Mouse (Mus musculus): Measurements from ENCODE around the gene 1700067K01Rik.

1700067K01Rik gene

GRCm38 (mm10) chr8:84010625-84011611 is 9.6 kb downstream of the 1700067K01Rik start:
- DNase-seq (ENCODE audit: low read depth in 1 of 2, low spot score in 2 of 2): peak in 1 of 2 experiments; percentile 51

DNA sequence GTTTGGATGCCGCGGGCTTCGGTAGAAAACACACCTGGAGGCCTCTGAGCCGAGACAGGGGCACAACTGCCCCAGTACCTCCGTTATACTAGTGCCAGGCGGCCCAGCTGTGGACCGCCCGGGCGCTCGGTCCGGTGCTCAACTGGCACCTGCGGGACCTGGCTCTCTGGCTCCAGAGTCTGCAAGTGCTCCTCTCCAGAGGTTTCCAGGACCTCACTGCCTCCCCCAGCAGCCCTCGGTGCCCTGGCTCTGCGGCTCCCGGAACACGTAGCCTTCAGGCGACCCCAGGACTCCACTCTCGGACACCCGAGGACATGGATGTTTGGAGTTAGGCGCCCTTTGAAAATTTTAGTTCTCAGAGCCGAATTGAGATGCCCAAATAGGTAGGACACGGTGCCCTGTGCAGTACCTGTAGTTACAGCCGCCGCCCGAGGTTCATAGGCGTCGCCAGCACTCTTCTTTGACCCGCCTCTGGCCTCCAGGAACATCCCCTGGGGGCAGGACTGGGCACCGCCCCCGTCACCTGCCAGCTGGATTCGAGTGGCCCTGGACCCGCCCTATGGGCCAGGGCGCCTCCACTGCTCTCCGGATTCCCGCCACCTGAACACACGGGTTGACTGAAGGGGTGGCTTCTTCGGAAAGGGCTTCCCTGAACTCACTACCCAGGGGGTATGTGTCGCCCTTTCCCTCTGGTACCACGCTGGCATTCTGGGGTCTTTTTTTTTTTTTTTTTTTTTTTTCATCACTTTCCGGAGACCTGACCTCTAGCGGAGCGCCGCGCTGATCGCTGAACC is 10.6 kb downstream of the 1700067K01Rik start, which contains the start of gene 2210011C24Rik:
2210011C24Rik (minus strand) TSS at position 467 of the 794 bp plus-strand sequence.
- no peak for DNase-seq (ENCODE audit: low read depth in 1 of 2, low spot score in 2 of 2)

GRCm38 (mm10) chr8:84012499-84013165 is 11.3 kb downstream of the 1700067K01Rik start:
- no peak for DNase-seq (ENCODE audit: low read depth in 1 of 2, low spot score in 2 of 2)

DNA sequence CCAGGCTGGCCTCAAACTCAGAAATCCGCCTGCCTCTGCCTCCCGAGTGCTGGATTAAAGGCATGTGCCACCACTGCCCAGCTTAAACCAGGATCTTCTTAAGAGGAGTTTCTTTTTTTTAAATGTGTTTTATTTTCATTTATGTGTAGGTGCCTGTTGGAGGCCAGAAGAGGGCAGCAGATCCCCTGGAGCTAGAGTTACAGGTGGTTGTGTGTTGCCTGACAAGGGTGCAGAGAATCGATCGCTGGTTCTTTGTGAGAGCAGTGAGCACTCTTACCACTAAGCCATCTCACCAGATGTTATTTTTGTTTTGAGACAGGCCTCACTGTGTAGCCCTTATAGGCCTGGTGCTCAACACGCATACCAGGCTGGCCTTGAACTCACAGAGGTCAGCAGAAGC is 14.5 kb downstream of the 1700067K01Rik start:
- no peak for DNase-seq (ENCODE audit: low read depth in 1 of 2, low spot score in 2 of 2)

DNA sequence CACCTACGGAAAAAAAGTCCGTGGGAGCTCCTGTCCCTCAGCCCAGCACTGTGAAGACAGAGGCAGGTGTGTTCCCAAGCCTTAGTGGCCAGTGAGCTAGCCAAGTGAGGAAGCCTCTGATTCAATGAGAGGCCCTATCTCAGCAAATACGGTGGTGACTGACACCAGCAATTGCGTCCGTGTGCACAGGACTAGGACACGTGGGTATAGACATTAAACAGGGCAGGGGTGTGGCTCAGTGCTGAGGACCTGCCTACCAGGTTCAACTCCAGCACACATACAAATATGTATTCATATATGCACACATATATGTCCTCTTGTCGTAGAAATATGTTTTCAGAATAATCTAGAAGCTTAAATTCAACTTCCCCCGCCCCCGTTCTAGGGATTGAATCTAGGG is 18.4 kb downstream of the 1700067K01Rik start:
- no peak for DNase-seq (ENCODE audit: low read depth in 1 of 2, low spot score in 2 of 2)

DNA sequence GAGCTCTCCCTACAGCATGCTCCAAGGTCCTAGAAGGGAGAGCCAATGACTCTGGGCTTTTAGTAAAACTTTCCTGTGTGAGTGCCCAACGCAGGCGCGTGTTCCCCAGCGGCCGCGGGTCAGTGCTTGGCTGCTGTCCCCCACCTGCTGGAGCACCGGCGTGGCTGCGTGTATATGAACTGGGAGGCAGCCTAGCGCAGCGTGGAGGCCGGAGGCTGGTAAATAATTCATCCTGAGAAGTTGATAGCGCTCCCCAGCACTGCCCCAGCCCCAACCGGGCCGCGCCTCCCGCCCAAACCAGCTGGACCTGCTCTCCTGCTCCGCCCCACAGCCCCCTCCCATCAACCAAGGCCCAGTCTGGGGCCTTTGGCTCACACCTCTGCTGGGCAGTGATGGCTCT is 19.8 kb downstream of the 1700067K01Rik start, which contains the start of gene Palm3:
Palm3 (plus strand) TSS at position 376 of the 400 bp plus-strand sequence.
- no peak for DNase-seq (ENCODE audit: low read depth in 1 of 2, low spot score in 2 of 2)

- no peak for DNase-seq (ENCODE audit: low read depth in 1 of 2, low spot score in 2 of 2)
Observed at GRCm38 (mm10) chr8:84021569-84021968, 20.3 kb downstream of the 1700067K01Rik start.

GRCm38 (mm10) chr8:84023085-84023484 is 21.8 kb downstream of the 1700067K01Rik start:
- DNase-seq (ENCODE audit: low read depth in 1 of 2, low spot score in 2 of 2): no peak

GRCm38 (mm10) chr8:84023631-84024030 is 22.3 kb downstream of the 1700067K01Rik start:
- no peak for DNase-seq (ENCODE audit: low read depth in 1 of 2, low spot score in 2 of 2)

DNA sequence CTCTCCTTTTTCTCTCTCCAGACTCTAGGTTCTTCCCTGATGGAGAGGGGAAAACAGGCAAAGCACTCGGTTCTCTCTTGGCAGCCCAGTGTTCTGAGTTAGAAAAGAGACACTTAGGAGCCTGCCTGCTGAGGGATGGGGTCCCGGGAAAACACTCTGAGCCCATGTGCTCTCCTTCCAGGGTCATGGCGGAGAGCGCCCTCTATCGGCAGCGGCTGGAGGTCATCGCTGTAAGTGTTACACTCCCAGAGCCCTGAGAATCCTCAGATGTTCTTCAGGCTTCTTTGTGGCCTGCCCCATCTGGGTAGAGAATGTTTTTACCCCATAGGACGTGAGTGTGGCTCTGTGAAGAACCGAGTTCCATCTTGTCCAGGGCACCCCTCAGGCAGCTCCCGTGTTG is 22.9 kb downstream of the 1700067K01Rik start:
- DNase-seq (ENCODE audit: low read depth in 1 of 2, low spot score in 2 of 2): peak in 1 of 2 experiments; percentile 31

DNA sequence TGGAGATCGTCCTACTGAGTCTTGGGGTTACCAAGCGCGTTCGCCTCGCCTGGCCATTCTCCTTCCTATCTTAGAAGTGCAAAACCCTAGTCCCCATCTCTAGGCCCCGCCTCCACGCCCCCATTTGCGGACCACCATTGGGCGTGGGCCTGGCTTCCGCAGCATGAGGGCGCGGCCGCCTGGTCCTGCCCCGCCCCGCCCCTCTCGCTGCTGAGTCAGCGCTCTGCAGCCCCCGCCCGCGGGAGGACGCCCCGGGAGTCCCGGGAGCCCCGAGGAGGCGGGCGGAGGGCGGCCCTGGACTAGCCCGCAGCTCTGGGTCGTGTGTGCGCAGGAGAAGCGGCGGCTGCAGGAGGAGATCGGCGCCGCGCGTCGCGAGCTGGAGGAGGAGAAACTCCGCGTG is 24.6 kb downstream of the 1700067K01Rik start:
- no peak for DNase-seq (ENCODE audit: low read depth in 1 of 2, low spot score in 2 of 2)

DNA sequence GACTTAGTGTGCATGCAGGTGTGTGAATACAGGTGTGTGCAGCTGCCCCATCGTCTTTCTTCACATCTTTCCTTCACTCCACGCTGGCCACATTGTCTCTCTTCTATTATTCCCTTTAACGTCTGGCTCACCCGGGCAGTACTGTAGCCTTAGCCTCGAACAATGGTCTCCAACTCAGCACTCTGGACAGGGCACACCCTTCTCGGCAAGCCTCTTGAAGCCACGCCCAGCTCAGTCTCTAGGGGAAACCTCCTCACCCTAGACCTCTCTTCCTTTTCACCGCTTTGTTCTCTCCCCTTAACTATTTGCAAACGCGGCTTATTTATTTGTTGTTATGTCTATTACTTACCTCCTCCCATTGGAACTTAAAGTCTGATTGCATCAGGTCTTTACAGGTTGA is 26.1 kb downstream of the 1700067K01Rik start:
- DNase-seq (ENCODE audit: low read depth in 1 of 2, low spot score in 2 of 2): no peak

DNA sequence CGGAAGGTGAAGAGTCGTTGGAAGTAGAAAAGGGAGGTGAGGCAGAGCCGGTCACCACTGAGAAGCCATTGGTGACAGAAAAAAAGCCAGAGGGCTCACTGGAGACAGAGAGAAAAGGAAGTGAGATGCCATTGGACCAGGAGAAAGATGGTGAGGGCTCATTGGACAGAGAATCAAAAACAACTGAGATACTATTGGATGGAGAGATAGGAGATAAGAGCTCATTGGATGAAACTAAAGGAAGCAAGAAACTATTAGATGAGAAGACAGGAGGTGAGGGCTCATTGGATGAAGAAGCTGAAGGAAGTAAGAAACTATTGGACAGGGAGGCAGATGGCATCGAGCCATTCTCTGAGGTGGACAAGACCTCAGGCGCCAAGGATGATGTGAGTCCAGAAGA is 28.0 kb downstream of the 1700067K01Rik start:
- no peak for DNase-seq (ENCODE audit: low read depth in 1 of 2, low spot score in 2 of 2)

DNA sequence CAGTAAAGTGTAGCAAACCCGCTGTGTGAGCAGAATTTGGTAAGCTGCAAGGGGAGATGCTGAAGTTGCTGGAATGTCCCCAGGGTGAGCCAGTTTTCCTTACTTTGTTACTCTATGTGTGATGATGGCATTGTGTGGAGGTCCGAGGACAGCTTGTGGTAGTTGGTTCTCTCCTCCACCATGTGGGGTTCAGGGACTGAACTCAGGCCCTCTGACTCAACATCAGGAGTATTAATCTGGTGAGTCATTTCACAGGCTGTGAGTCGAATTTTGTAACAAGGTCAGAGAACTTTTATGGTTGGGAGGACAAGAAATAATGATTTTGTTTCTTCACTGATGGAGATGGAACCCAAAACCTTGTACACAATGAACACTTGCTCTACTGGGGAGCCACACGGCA is 31.5 kb downstream of the 1700067K01Rik start:
- no peak for DNase-seq (ENCODE audit: low read depth in 1 of 2, low spot score in 2 of 2)

GRCm38 (mm10) chr8:84038015-84038414 is 36.7 kb downstream of the 1700067K01Rik start:
- DNase-seq (ENCODE audit: low read depth in 1 of 2, low spot score in 2 of 2): no peak

GRCm38 (mm10) chr8:84039050-84039449 is 37.7 kb downstream of the 1700067K01Rik start:
- DNase-seq (ENCODE audit: low read depth in 1 of 2, low spot score in 2 of 2): peak in 1 of 2 experiments; percentile 42

DNA sequence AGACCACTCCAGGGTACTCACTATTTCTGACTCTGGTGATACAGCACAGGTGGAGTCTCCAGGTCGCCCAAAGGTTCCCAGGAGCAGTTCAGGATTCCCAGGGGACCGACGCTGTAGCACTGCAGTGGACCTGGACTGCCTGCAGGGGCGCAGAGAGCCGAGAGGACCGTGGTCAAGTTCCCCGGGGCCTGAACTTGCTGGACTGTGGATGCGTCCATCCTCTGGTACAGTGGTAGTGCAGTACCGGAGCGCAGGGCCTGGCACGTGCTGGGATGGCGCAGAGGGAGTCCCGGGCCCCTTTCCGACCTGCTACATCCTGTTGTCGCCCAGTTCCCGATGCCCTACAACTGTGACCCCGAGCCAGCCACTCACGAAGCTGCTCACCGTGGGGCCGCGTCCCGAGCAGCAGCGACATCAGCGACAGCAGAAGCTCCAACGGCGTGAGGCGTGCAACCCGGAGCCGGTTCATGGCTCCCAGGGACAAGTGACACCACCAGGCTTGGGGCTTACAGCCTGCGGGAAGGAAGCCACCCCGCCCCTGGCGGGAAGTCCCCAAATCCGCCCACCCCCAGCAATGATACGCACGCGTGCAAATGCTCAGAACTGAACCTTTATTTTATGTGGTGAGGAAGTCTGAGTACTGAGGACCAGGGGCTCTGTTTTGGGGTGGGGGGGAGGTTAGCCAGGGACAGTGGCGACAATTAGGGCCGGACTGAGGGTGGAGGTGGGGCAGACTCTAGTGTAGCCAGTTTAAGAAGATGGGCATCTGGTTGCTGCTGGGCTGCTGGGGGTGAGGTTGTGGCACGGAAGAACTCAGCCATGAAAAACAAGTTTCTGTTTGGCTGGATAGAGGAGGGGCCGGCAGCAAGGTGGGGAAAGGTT is 41.0 kb downstream of the 1700067K01Rik start, which contains the start of gene Il27ra:
Il27ra (minus strand) TSS at position 524 of the 882 bp plus-strand sequence.
- DNase-seq (ENCODE audit: low read depth in 1 of 2, low spot score in 2 of 2): peak in 1 of 2 experiments; percentile 54

DNA sequence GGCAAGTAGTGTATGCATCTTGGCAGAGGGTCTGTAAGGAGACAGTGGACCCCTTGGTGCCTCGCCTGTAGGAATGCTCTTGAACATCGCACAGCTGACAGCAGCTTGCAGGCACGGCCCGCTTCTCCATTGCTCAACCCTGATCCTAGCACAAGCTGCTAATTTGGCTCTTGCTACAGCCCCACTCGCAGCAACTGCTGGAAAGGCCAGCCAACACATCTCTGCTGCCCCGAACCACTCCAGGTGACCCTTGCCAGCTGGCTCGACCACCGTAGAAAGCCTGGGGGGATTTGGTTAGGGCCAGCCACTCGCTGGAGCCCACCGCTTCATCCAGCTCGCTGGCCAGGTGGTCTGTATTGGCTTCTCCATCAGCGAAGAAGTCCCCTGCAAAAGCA is 41.6 kb downstream of the 1700067K01Rik start:
- no peak for DNase-seq (ENCODE audit: low read depth in 1 of 2, low spot score in 2 of 2)

DNA sequence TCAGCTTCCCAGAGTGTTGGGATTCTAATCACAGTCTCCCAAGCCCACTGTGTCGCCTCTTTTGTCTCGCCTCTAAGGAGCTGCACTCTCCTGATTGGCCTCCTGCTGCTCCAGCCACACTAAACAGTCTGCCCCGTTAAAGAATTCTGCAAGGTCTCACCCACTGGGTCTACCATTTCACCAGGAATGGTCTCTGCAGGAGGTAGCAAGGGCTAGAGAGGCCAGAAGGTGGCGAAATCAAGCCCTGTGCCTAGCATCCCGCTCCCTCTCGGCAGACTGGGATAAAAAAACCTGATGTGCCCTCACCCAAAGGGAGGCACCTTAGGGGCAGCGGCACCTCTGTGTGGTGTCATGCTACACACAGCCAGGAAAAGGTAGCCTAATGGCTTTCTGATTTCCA is 42.8 kb downstream of the 1700067K01Rik start:
- no peak for DNase-seq (ENCODE audit: low read depth in 1 of 2, low spot score in 2 of 2)

- no peak for DNase-seq (ENCODE audit: low read depth in 1 of 2, low spot score in 2 of 2)
Observed at GRCm38 (mm10) chr8:84044900-84045299, 43.6 kb downstream of the 1700067K01Rik start, which contains the start of gene Rln3. TSS of gene Rln3 (minus strand) at chr8:84045000.
